Mouse (Mus musculus) midbrain, embryonic 11.5 days (tissue): ENCODE results near the gene Tnfrsf14. TPM values are rescaled to one million over a fixed set of nuclear protein-coding genes. Genes with fewer than 3 reads are reported as not detected.

ENCODE experiments used
- ATAC-seq: fragments of 200-750 bp; cut with Nextera tagmentation; 2 replicates; pipeline ENCODE4 v1.8.0; 2017; ENCODE audit warnings: moderate TSS enrichment, moderate library complexity; ENCODE audit not compliant: low FRiP score
- DNase-seq: peaks from one replicate; pipeline ENCODE4 v3.0.0; 2015; ENCODE audit warnings: low spot score; ENCODE audit errors: missing footprints
- H3K27ac ChIP-seq: fragments of 300-500 bp; sonication (generic); 2 replicates; pipeline ENCODE4 v1.5.1; 2014; ENCODE audit warnings: low read depth, low read length
- H3K27me3 ChIP-seq: fragments of 300-500 bp; sonication (generic); 2 replicates; pipeline ENCODE4 v1.6.1; 2014; ENCODE audit warnings: mild to moderate bottlenecking, low read length, moderate library complexity, mixed read lengths; ENCODE audit not compliant: control insufficient read depth, insufficient read depth
- H3K36me3 ChIP-seq: fragments of 300-500 bp; sonication (generic); 2 replicates; pipeline ENCODE4 v1.6.1; 2014; ENCODE audit warnings: mild to moderate bottlenecking, low read length, moderate library complexity, mixed read lengths; ENCODE audit not compliant: control insufficient read depth, insufficient read depth
- H3K4me1 ChIP-seq: fragments of 300-500 bp; sonication (generic); 2 replicates; pipeline ENCODE4 v1.6.1; 2014; ENCODE audit warnings: low read length; ENCODE audit not compliant: control insufficient read depth, insufficient read depth
- H3K4me2 ChIP-seq: fragments of 300-500 bp; sonication (generic); 2 replicates; pipeline ENCODE4 v1.6.1; 2014; ENCODE audit warnings: mild to moderate bottlenecking, moderate library complexity
- H3K4me3 ChIP-seq: fragments of 300-500 bp; sonication (generic); 2 replicates; pipeline ENCODE4 v1.5.1; 2014; ENCODE audit warnings: low read depth, low read length
- H3K9ac ChIP-seq: fragments of 300-500 bp; sonication (generic); 2 replicates; pipeline ENCODE4 v1.6.1; 2014; ENCODE audit warnings: low read length
- H3K9me3 ChIP-seq: fragments of 300-500 bp; sonication (generic); 2 replicates; pipeline ENCODE4 v1.6.1; 2016; ENCODE audit warnings: low read length; ENCODE audit not compliant: control insufficient read depth
- WGBS: fragments of 180-500 bp; shearing (Covaris S2); extraction: QIAGEN DNeasy Blood & Tissue Kit; methylation state at CpG from one replicate; pipeline ENCODE4 v1.1.7; 2014; 5-methylcytosine and 5-hydroxymethylcytosine counted together
- polyA plus RNA-seq: library from polyadenylated mRNA; unstranded; fragments of >200 nt; fragmentation: Nextera tagmentation; extraction: Ambion mirVana; gene quantifications from 2 replicates; pipeline ENCODE4 v1.2.1, GENCODE M21; 2014

Tnfrsf14 gene
- polyA plus RNA-seq, 1 experiment from 2014 or later, result 0.93 TPM

- Histone ChIP-seq H3K36me3 (no peaks in the 10 kb centered on the region), H3K9me3 (no peaks in the 10 kb centered on the region), H3K4me3 (no peak overlapping the region), H3K4me2 (no peak overlapping the region), H3K9ac (no peak overlapping the region), H3K27ac (no peak overlapping the region), H3K27me3 (no peaks in the 10 kb centered on the region), H3K4me1 (peaks cover 22% of the 10 kb centered on the region)
- WGBS, result 88% methylated on average over 10 of the region's 10 CpGs
- DNase-seq (peak; percentile 59), ATAC-seq (no peak)
Observed at GRCm38 (mm10) chr4:154942632-154943322, 14.4 kb upstream of the Tnfrsf14 start.

- H3K27me3 ChIP-seq, result no peaks in the 10 kb centered on the region
- H3K4me3 ChIP-seq, result no peak overlapping the region
- no peak overlapping the region for H3K9ac ChIP-seq
- H3K36me3 ChIP-seq, result no peaks in the 10 kb centered on the region
- DNase-seq (no peak), ATAC-seq (no peak)
- no peak overlapping the region for H3K27ac ChIP-seq
- no peaks in the 10 kb centered on the region for H3K9me3 ChIP-seq
- peaks cover 18% of the 10 kb centered on the region for H3K4me1 ChIP-seq
- no peak overlapping the region for H3K4me2 ChIP-seq
- WGBS, result 94% methylated on average over 5 of the region's 5 CpGs
Observed at GRCm38 (mm10) chr4:154941831-154942230, 13.5 kb upstream of the Tnfrsf14 start.

- ATAC-seq (no peak), DNase-seq (peak; percentile 60)
- no peak overlapping the region for H3K9ac ChIP-seq
- H3K4me1 ChIP-seq, result peaks cover 7% of the 10 kb centered on the region
- 85% methylated on average over 2 of the region's 2 CpGs for WGBS
- H3K4me2 ChIP-seq, result no peak overlapping the region
- H3K36me3 ChIP-seq, result no peaks in the 10 kb centered on the region
- H3K4me3 ChIP-seq, result no peak overlapping the region
- H3K27me3 ChIP-seq, result no peaks in the 10 kb centered on the region
- no peaks in the 10 kb centered on the region for H3K9me3 ChIP-seq
- H3K27ac ChIP-seq, result no peak overlapping the region
Observed at GRCm38 (mm10) chr4:154940156-154940555, 11.8 kb upstream of the Tnfrsf14 start.

GRCm38 (mm10) chr4:154937746-154938145 is 9.4 kb upstream of the Tnfrsf14 start:
- H3K9ac ChIP-seq, result no peak overlapping the region
- WGBS, result 87% methylated on average over 1 of the region's 1 CpGs
- H3K4me1 ChIP-seq, result peaks cover 4% of the 10 kb centered on the region; the same call in 1 of the 2 replicates
- H3K36me3 ChIP-seq, result no peaks in the 10 kb centered on the region
- no peak overlapping the region for H3K4me3 ChIP-seq
- ATAC-seq, result no peak
- H3K4me2 ChIP-seq, result no peak overlapping the region
- no peak overlapping the region for H3K27ac ChIP-seq
- no peaks in the 10 kb centered on the region for H3K9me3 ChIP-seq
- DNase-seq, result no peak
- no peaks in the 10 kb centered on the region for H3K27me3 ChIP-seq

GRCm38 (mm10) chr4:154936542-154937255 is 8.3 kb upstream of the Tnfrsf14 start:
- no peak for ATAC-seq
- WGBS, result 50% methylated on average over 8 of the region's 8 CpGs
- peak; percentile 86 for DNase-seq
- Histone ChIP-seq H3K4me1 (peaks cover 4% of the 10 kb centered on the region; the same call in 1 of the 2 replicates), H3K27me3 (no peaks in the 10 kb centered on the region), H3K9me3 (no peaks in the 10 kb centered on the region), H3K9ac (no peak overlapping the region), H3K4me3 (no peak overlapping the region), H3K36me3 (no peaks in the 10 kb centered on the region), H3K4me2 (no peak overlapping the region), H3K27ac (no peak overlapping the region)

- H3K4me2 ChIP-seq, result no peak overlapping the region
- no peak for ATAC-seq
- no peaks in the 10 kb centered on the region for H3K27me3 ChIP-seq
- H3K36me3 ChIP-seq, result no peaks in the 10 kb centered on the region
- no peaks in the 10 kb centered on the region for H3K9me3 ChIP-seq
- H3K9ac ChIP-seq, result no peak overlapping the region
- H3K27ac ChIP-seq, result no peak overlapping the region
- H3K4me1 ChIP-seq, result peaks cover 4% of the 10 kb centered on the region; the same call in 1 of the 2 replicates
- DNase-seq, result no peak
- H3K4me3 ChIP-seq, result no peak overlapping the region
- 78% methylated on average over 7 of the region's 7 CpGs for WGBS
Observed at GRCm38 (mm10) chr4:154935788-154936187, 7.4 kb upstream of the Tnfrsf14 start.

GRCm38 (mm10) chr4:154934800-154935199 is 6.4 kb upstream of the Tnfrsf14 start:
- DNase-seq (no peak), ATAC-seq (no peak)
- Histone ChIP-seq H3K9ac (no peak overlapping the region), H3K4me3 (no peak overlapping the region), H3K36me3 (no peaks in the 10 kb centered on the region), H3K4me1 (peaks cover 4% of the 10 kb centered on the region; the same call in 1 of the 2 replicates), H3K27ac (no peak overlapping the region), H3K9me3 (no peaks in the 10 kb centered on the region), H3K27me3 (no peaks in the 10 kb centered on the region), H3K4me2 (no peak overlapping the region)
- 89% methylated on average over 2 of the region's 2 CpGs for WGBS

- Histone ChIP-seq H3K36me3 (no peaks in the 10 kb centered on the region), H3K9ac (no peak overlapping the region), H3K9me3 (no peaks in the 10 kb centered on the region), H3K27me3 (no peaks in the 10 kb centered on the region), H3K27ac (no peak overlapping the region), H3K4me2 (no peak overlapping the region), H3K4me1 (peaks cover 6% of the 10 kb centered on the region), H3K4me3 (no peak overlapping the region)
- ATAC-seq, result no peak
- DNase-seq, result peak; percentile 73
- WGBS, result 61% methylated on average over 13 of the region's 13 CpGs
Observed at GRCm38 (mm10) chr4:154933306-154933907, 5.0 kb upstream of the Tnfrsf14 start.
